Mouse (Mus musculus): Measurements from ENCODE around the gene Bcl9l. TPM values are rescaled to one million over a fixed set of nuclear protein-coding genes. Genes with fewer than 3 reads are reported as not detected.

The Bcl9l gene
- polyA plus RNA-seq, 1 experiment from 2014 or later: 9.1 TPM

DNA sequence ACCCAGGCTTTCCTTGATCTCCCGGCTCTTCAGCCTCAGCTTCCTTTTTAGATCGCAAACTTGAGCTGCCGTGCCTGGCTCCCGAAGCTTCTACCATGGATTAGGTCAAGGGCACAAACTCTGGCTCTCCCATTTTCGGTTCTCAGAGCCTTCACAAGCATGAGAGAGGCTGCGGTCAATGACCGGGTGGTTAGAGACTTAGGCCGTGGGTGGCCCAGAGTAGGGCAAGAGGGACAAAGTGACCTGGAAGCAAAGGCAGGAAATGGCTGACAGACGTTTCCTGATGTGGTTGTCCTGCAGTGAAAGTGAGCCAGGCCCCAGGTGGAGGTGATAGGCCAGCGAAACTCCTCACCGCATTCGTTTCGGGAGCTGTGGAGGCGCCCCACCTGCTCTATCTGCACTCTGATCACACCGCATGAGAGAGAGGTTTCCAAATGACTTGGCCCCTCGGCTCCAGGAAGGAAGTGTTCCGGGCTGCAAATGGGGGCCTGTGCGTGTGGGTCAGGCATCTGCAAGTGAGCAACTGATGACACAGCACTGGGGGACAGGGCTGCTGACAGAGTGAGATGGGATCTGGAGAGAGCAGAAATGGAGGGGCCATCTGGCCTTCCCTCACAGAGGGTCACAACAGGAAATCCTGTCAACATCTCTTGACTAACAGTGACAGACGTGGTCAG, 55.1 kb downstream of the Bcl9l start:
- peak; percentile 16 for DNase-seq (ENCODE audit: low spot score)
- TF ChIP-seq CTCF (IDR thresholded peaks at IDR 0.05; ENCODE audit: low read depth): no peak
- peaks cover 8% of the 10 kb centered on the region for H3K4me1 ChIP-seq (replicated peaks; ENCODE audit: insufficient read depth, low read length)
- H3K36me3 ChIP-seq (ENCODE audit: insufficient read depth, low read length): no peaks in the 10 kb centered on the region
- 0 out of 2 replicates have a peak, but pooled peaks cover 3% of the 10 kb centered on the region for H3K27me3 ChIP-seq (ENCODE audit: insufficient read depth, low read length)
- no peak for ATAC-seq (replicated peaks; ENCODE audit: low FRiP score, low read depth)
- WGBS: 42% methylated on average over 19 of the region's 19 CpGs
- no peak overlapping the region for H3K27ac ChIP-seq
- peak overlapping the region; percentile 23; the same call in 1 of the 2 replicates for H3K4me2 ChIP-seq (ENCODE audit: low read length)
- H3K9me3 ChIP-seq (replicated peaks; ENCODE audit: low read length): no peaks in the 10 kb centered on the region
- H3K9ac ChIP-seq (ENCODE audit: low read depth, low read length): no peak overlapping the region
- no peak overlapping the region for H3K4me3 ChIP-seq (replicated peaks; ENCODE audit: low read depth, low read length)

DNA sequence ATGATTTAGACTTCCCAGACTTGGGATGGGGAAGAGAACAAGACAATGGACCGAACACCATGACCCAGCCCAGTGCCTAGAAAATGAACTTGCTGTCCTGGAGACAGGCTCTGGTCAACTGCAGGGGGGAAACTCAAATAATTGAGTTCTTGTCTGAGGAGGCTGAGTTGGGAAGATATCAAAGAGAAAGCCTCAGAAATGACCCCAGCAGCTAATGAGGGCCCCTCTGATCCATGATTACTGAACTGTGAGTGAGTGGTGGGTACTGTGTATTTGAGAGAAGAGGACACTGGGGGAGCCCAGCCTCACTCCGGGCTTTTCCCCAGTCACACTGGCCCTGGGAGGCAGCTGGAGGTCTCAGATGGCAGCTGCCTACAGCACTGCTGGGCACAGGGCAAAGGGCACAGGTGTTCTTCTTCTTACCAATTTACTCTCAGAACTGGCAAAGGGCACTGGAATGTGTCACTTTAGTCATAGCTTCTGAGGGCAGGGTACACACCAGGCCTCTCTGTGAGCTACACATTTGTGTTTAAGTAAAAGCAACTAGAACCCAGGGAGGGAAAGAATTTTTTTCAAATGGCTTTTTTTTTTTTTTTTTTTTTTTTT, 57.3 kb downstream of the Bcl9l start:
- Histone ChIP-seq H3K36me3 (ENCODE audit: insufficient read depth, low read length) (no peaks in the 10 kb centered on the region), H3K4me2 (ENCODE audit: low read length) (no peak overlapping the region), H3K4me3 (replicated peaks; ENCODE audit: low read depth, low read length) (no peak overlapping the region), H3K9me3 (replicated peaks; ENCODE audit: low read length) (no peaks in the 10 kb centered on the region), H3K9ac (ENCODE audit: low read depth, low read length) (no peak overlapping the region), H3K27me3 (ENCODE audit: insufficient read depth, low read length) (0 out of 2 replicates have a peak, but pooled peaks cover 3% of the 10 kb centered on the region), H3K4me1 (replicated peaks; ENCODE audit: insufficient read depth, low read length) (peaks cover 8% of the 10 kb centered on the region), H3K27ac (0 out of 2 replicates have a peak overlapping the region, but pooled peaks have one; percentile 25)
- DNase-seq (ENCODE audit: low spot score) (peak; percentile 9), ATAC-seq (replicated peaks; ENCODE audit: low FRiP score, low read depth) (no peak)
- TF ChIP-seq CTCF (IDR thresholded peaks at IDR 0.05; ENCODE audit: low read depth): no peak
- 63% methylated on average over 2 of the region's 2 CpGs for WGBS

DNA sequence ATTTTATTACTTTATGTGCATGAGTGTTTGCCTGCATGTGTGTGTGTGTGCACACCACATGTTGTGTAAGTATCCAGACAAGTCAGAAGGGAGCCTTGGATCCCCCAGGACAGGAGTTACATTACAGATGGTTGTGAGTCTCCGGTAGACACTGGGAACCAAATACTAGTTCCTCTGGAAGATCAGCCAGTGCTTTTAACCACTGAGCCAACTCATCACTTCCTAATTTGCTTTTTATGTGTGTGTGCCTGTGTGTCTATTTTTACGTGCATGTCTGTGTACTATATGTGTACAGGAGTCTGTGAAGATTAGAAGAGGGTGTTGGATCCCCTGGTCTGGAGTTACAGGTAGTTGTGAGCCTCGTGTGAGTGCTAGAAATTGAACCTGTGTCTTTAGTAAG, 58.1 kb downstream of the Bcl9l start:
- H3K36me3 ChIP-seq (ENCODE audit: insufficient read depth, low read length): no peaks in the 10 kb centered on the region

DNA sequence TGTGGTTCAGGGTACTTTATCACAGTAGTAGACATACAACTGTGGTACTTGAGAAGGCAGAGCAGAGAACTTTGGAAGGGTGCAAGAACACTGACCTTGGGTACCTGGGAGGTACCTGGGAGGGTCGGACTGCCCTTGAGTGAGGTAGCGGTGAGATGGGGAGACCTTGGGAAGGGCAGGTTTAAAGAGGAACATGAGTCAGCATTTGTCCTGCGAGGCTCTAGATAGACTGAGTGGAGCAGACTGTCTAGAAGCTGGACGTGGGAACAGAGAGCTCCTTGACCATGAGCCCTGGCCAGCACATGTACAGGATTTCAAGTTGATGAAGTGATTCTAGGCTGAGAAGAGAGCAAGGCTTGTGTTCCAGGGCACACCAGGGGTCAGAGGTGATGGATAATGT, 59.7 kb downstream of the Bcl9l start:
- Histone ChIP-seq H3K4me1 (replicated peaks; ENCODE audit: insufficient read depth, low read length) (peaks cover 8% of the 10 kb centered on the region), H3K36me3 (ENCODE audit: insufficient read depth, low read length) (no peaks in the 10 kb centered on the region), H3K4me2 (ENCODE audit: low read length) (no peak overlapping the region), H3K9ac (ENCODE audit: low read depth, low read length) (no peak overlapping the region), H3K27me3 (ENCODE audit: insufficient read depth, low read length) (no peaks in the 10 kb centered on the region), H3K4me3 (replicated peaks; ENCODE audit: low read depth, low read length) (no peak overlapping the region), H3K9me3 (replicated peaks; ENCODE audit: low read length) (no peaks in the 10 kb centered on the region), H3K27ac (no peak overlapping the region)
- WGBS: 80% methylated on average over 4 of the region's 4 CpGs
- DNase-seq (ENCODE audit: low spot score) (no peak), ATAC-seq (replicated peaks; ENCODE audit: low FRiP score, low read depth) (no peak)
- TF ChIP-seq CTCF (IDR thresholded peaks at IDR 0.05; ENCODE audit: low read depth): no peak

More for the DNA sequence above, 58.1 kb downstream of the Bcl9l start:
- Histone ChIP-seq H3K27ac (no peak overlapping the region), H3K4me3 (replicated peaks; ENCODE audit: low read depth, low read length) (no peak overlapping the region), H3K4me2 (ENCODE audit: low read length) (no peak overlapping the region), H3K27me3 (ENCODE audit: insufficient read depth, low read length) (0 out of 2 replicates have a peak, but pooled peaks cover 3% of the 10 kb centered on the region), H3K4me1 (replicated peaks; ENCODE audit: insufficient read depth, low read length) (peaks cover 8% of the 10 kb centered on the region), H3K9me3 (replicated peaks; ENCODE audit: low read length) (no peaks in the 10 kb centered on the region), H3K9ac (ENCODE audit: low read depth, low read length) (no peak overlapping the region)
- ATAC-seq (replicated peaks; ENCODE audit: low FRiP score, low read depth) (no peak), DNase-seq (ENCODE audit: low spot score) (no peak)
- 81% methylated on average over 3 of the region's 3 CpGs for WGBS
- TF ChIP-seq CTCF (IDR thresholded peaks at IDR 0.05; ENCODE audit: low read depth): no peak

DNA sequence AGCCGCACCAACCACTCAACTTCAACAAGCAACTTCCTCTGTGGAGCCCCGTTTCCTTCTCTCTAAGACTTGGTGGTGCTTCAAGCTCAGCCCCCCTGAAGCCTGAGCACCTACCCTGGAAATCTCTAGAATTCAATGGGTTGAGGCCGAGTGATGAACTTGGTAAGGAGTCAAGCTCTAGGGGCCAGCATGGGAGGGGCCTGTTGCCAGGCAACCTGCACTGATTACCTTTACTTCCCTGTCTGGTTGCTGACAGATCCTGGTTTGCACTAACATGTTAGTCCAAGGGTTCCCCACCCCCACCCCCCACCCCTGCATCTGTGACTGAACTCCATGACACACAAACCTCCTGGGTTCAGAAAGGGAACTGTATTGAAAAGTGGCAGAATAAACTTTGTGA, 62.4 kb downstream of the Bcl9l start:
- no peaks in the 10 kb centered on the region for H3K4me1 ChIP-seq (replicated peaks; ENCODE audit: insufficient read depth, low read length)
- 83% methylated on average over 3 of the region's 3 CpGs for WGBS

DNA sequence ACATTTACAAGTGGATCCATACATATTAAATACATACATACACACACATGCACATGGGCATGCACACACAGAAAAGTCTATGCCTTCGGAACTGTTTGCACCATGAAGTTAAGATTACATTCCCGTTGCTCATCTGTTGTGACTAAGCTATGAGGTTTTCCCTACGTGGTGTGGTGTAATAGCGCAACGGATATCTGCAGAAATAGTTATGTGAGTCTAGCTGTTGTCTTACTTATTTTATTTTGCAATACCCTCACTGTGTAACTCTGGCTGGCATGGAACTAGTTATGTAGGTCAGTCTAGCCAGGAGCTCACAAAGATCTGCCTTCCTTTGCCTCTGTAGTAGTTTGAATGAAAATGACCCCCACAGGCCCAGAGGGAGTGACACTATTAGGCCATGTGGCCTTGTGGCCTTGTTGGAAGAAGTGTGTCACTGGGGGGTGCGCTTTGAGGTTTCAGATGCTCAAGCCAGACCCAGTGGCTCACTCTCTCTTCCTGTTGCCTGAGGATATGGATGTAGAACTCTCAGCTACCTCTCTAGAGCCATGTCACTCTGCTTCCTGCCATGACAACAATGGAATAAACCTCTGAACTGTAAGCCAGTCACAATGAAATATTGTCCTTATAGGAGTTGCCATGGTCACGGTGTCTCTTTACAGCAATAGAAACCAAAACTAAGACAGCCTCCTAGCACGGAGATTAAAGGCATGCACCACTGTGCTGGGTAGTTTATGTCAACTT, 66.0 kb downstream of the Bcl9l start:
- ATAC-seq (replicated peaks; ENCODE audit: low FRiP score, low read depth) (no peak), DNase-seq (ENCODE audit: low spot score) (no peak)
- Histone ChIP-seq H3K4me3 (replicated peaks; ENCODE audit: low read depth, low read length) (no peak overlapping the region), H3K36me3 (ENCODE audit: insufficient read depth, low read length) (no peaks in the 10 kb centered on the region), H3K9me3 (replicated peaks; ENCODE audit: low read length) (no peaks in the 10 kb centered on the region), H3K9ac (ENCODE audit: low read depth, low read length) (no peak overlapping the region), H3K4me1 (replicated peaks; ENCODE audit: insufficient read depth, low read length) (no peaks in the 10 kb centered on the region), H3K27ac (no peak overlapping the region), H3K4me2 (ENCODE audit: low read length) (no peak overlapping the region), H3K27me3 (ENCODE audit: insufficient read depth, low read length) (no peaks in the 10 kb centered on the region)
- TF ChIP-seq CTCF (IDR thresholded peaks at IDR 0.05; ENCODE audit: low read depth): no peak
- 82% methylated on average over 8 of the region's 8 CpGs for WGBS

More for the DNA sequence above, 62.4 kb downstream of the Bcl9l start:
- no peaks in the 10 kb centered on the region for H3K27me3 ChIP-seq (ENCODE audit: insufficient read depth, low read length)
- no peak overlapping the region for H3K27ac ChIP-seq
- DNase-seq (ENCODE audit: low spot score): no peak
- no peak for TF ChIP-seq CTCF (IDR thresholded peaks at IDR 0.05; ENCODE audit: low read depth)
- H3K9ac ChIP-seq (ENCODE audit: low read depth, low read length): no peak overlapping the region
- H3K4me3 ChIP-seq (replicated peaks; ENCODE audit: low read depth, low read length): no peak overlapping the region
- no peak for ATAC-seq (replicated peaks; ENCODE audit: low FRiP score, low read depth)
- H3K4me2 ChIP-seq (ENCODE audit: low read length): no peak overlapping the region
- no peaks in the 10 kb centered on the region for H3K9me3 ChIP-seq (replicated peaks; ENCODE audit: low read length)
- no peaks in the 10 kb centered on the region for H3K36me3 ChIP-seq (ENCODE audit: insufficient read depth, low read length)

All from kidney, postnatal 0 days (tissue).